Mouse (Mus musculus) thymus, adult 2 months (tissue): Measurements from ENCODE around the gene Spcs3.

Experiments
- CTCF ChIP-seq: fragments of 200-500 bp; IDR thresholded peaks from 2 replicates; pipeline ENCODE4 v1.5.1; 2012; ENCODE audit warnings: mild to moderate bottlenecking, control low read depth, low read length, moderate library complexity, borderline replicate concordance; ENCODE audit not compliant: control insufficient read depth, poor library complexity, insufficient read depth; ENCODE audit errors: extremely low read depth
- POLR2A ChIP-seq: fragments of 200-500 bp; IDR thresholded peaks from 2 replicates; pipeline ENCODE4 v1.6.1; 2012; ENCODE audit warnings: mild to moderate bottlenecking, low read length, control low read depth, moderate library complexity; ENCODE audit not compliant: control insufficient read depth, poor library complexity, insufficient read depth; ENCODE audit errors: extremely low read depth

DNA sequence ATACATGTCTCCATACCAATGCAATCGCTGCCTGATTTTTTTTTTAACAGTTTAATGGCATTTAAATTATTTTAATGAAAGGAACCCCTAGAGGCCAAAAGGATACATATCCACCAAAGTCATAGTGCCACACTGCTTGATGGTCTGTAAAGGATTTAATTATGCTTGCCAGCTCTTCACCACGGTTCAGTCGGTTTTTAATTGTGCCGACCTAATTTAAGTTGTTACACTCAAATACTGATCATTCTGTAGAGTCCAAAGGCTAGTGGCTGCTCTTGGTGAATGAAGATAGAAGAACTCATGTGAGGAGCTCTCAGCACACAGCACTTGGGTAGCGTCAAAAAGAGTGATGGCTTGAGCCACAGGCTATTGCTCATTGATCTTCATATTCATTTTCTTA, 5.4 kb upstream of the Spcs3 start:
- no peak for TF ChIP-seq POLR2A
- no peak for TF ChIP-seq CTCF
